Mouse (Mus musculus) embryo, embryonic 10 days (tissue): ENCODE results near the gene Immp2l.
"Not testable (repeated sequence)": the region's sequence is repeated elsewhere in the genome, so short reads cannot be mapped to it uniquely, and the experiment has no call there.

Experiments
- DNase-seq: peaks from one replicate; pipeline ENCODE4 v3.0.0-alpha.2; 2015; ENCODE audit warnings: low spot score

The Immp2l gene

DNA sequence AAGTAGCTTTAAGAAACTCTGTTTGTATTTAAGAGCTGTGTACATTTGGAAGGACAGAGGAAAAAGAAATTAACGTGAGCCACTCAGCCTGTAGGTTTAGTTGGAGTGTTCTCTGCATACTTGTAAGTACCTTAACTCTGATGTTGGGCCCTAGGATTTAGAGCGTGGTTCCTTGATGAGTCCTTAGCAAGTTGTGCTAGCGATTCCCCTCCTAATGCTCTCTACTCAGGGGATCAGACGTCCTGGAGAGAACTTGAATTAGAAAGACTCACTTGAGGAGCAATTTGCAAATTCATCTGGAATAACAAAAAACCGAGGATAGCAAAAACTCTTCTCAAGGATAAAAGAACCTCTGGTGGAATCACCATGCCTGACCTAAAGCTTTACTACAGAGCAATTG lies 835.8 kb downstream of the Immp2l start:
- not testable (repeated sequence) for DNase-seq

DNA sequence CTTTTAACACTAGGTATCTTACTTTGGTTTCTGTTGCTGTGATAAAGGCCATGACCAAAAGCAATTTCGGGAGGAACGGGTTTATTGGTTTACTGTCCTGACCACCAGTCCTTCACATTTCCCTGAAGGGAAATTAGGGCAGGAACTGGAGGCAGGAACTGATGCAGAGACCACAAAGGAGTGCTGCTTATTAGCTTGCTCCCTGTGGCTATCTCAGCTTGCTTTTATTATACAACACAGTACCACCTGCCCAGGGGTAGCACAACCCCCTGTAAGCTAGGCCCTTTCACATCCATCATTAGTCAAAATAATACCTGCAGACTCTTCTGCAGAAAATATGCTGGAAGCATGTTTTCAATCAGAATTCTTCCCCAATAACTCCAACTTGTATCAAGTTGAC lies 844.4 kb downstream of the Immp2l start:
- no peak for DNase-seq

DNA sequence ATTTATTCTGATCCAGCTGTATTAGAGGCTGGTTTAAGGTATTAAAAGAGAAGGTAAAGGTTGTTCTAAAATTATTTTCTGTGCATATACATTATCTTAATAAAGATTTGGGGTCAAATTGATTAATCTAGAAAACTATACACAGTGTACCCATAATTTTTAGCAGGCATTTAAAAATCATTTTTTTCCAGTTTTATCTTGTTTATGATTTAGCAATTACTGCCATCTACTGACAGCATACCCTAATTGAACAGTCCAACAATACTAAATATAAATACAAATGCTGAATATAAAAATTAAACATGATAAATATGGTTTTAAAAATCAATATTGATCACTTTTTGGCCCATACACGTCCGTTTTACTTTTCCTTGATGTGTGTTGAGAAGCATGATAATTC lies 850.1 kb downstream of the Immp2l start:
- no peak for DNase-seq

DNA sequence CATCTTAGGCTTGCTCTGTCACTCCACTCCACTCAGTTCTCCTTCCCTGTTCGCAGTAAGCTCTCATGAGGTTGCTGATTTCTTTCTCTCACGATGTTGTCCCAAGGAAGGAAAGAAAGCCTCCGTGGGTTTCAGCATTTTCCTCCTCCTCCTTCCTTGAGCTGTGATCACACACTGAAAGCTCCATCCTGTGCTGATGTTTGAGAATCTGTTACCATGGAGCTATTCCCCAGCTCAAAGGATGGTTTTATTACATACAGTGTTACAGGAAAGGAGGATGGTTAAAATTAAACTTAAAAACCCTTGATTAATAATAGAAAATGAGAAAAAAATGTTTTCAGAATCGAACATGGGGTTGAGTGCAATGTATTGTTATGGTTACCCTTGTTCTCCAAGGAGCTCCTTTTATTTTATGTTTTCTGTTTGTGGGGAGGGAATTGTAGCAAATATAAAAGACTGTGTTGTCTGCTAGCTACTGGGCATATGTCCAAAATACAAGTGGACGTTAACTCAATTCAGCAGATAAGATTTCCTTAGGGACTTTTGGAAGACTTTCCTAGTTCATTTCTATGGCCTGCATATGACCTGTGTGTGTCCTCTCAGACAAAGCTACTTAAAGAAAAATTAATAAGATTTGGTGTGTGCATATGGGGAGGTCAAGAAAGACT lies 853.5 kb downstream of the Immp2l start:
- DNase-seq = no peak

DNA sequence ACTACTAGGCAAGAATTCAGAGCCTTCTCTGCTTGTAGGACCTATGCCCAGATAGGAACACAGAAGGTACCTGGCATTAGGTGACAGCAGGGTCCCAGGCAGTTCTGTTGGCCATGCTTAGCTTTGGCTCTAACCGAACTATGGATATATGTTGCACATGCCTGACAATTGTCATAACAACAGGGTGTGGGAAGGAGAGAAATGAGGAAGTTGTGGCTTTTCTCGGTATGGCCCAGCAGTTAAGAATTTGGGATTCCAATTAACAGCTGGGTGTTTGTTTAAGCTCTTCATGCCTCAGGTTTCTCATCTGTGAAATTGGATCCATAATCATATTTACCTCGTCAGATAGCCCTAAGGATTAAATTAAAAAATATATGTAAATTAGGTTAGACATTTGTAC lies 854.6 kb downstream of the Immp2l start:
- no peak for DNase-seq

DNA sequence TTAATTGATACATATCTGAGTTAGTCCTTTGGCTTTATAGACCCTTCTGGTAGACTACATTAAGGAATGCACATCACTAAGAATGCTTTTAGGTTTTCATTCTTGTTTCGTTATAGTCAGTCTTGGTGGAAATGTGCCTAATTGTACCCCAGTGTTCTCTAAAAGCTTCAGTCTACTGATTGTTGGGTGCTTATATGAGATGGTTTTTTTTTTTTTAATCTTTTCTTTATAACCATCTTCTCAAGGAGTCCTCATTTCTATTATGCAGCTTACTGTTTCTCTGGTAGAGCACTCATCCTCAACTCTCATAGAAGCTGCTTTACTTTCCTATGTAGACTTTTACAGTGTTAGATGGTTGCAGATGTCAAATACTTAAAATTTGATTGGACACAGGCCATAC lies 855.1 kb downstream of the Immp2l start:
- no peak for DNase-seq

DNA sequence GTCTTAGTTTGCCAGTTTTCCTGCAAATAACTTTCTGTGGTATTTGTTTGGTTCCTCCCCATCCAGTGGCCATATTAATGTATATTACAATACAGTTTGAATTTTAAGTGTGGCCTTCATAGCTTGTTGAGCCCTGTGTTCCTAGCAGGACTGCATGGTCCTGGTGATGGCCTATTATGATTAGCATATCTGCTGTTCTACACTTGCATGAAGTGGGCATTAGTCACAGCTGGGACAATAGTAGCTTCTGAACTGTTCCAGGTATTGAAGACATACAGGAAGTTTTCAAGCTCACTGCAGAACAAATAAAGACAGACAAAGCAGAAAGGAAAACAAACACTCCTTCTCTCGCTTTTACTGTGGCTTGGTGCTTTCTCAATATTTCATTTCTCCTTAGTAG lies 855.5 kb downstream of the Immp2l start:
- no peak for DNase-seq

DNA sequence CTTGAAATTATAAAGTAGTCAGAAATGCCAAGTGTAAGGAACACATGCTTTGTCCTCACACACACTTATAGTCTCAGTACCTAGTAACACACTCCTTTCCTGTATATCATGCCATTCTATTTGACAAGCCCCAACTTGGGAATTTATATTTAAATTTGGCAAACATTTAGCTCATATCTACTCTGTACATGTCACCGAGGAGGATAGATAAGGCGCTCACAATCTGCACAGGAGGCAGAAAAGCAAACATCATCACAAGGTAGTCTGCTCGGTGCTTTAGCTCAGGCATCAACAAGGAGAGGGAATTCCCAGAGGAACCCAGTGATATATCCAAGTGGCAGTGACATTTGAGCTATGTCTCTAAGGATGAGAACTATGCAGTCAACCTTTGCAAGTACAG lies 856.9 kb downstream of the Immp2l start:
- no peak for DNase-seq

DNA sequence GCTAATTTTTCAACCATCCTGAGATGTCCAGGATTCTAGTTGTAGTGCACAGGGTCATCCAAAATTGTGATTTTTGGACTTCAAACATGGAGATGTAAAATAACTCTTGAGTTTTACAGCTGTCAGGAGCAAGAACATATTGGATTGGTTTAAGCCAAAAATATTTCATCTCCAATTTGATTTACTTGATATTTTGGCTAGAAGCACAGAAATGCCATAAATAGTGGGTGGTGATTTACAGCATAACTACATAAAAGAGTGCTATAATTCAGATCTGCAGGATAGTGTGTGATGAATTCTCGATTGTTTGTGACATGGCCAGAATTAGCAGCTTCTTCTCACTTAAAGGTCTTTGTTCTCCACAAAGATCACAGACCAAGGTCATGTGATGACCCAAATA lies 884.1 kb downstream of the Immp2l start:
- DNase-seq = no peak

DNA sequence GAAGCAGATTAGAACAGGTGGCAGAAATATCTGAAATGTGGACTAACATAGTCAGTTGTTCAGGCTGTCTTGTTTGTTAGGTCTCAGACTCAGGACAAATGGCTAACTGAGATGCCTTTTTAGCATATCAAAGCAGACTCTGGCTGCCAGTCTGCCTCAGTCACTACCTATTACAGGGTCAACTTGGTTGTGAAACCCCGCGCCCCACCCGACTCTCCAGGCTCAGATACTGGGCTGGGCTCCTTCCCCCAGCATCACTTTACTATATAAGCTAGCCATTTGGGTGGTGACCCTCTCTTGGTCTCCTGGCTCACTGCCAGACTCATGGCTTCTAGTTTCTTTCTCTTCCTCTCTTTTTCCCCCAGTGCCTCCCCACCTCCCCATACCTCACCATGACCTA lies 887.7 kb downstream of the Immp2l start:
- no peak for DNase-seq

DNA sequence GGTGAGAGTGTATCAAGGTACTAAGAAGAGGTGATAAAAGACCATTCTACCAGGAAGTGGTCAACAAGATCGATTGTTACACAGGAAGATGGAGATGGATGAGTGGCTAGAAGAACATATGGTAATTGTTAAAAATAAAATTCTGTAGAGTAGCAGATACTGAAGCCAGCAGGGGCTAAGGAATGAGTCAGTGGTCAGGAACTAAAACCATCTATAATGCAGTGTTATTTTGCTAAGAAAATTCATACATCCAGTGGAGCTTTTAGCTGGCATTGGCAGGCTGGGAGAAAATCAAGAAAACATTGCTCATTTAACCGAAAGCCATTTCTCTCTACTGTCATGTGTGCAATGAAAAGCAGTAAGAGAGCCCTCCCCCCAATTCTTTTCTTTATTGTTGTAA lies 913.9 kb downstream of the Immp2l start:
- DNase-seq = no peak

DNA sequence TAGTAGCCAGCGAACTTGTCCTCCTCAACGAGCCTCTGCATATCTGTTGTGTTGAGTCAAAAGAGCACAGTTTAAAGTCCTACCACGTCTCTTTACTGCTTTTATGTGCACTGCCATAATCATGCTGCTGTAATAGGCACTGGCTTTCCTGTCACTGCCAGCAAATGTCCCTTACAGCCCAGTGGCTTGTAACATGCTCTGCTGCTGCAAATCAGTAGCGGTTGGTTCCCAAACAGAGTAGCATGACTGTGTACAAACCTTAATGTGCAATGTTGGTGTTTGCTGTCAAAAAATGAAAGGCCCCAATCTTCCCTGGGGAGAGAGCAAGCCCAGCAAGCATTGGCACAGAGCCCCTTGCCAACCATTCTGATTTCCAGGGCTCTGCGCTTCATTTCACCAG lies 918.0 kb downstream of the Immp2l start:
- DNase-seq = no peak

DNA sequence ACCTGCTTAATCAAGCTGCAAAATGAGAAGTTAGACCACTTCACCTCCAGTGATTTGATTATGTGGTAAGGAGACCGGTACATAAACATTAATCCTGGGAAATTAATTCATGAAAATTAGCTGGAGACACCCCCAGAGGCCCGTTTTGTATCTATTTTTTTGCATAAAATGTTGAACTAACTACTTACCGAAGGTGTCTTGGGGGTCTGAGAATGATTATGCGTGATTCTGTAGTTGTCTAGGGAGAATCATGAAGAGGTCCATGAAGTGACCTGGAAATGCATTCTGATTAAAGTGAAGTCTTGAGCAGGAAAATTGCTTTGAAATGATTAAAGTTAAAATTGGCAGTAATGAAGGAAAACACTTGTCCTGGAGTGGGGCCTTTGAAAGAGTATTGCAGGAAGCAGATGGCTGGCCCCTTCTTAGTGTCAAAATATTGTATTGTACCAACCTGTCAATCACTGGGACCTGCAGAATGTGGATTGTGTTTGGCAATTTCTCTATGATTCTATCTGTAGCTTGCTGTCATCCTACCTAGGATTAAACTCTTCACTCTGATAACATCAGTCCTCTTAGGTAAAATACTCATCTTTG lies 920.3 kb downstream of the Immp2l start:
- DNase-seq = no peak

DNA sequence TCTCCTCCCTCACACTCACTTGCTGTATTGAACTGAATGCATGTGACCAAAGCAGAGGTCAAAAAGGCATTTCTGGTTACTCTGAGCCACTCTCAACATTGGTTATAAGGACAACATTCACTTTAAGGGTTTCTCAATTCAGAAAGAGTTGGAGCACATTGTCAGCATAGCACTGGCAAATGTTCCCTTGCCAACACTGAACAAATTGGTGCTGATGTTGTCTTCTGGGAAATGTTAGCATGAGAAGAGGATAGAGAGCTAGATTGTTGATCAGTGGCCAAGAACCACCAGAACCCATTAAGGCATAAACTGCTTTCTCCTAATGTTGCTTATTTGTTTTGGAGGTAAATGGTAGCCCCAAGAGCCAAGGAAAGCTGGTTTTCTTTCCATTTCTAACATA lies 922.6 kb downstream of the Immp2l start:
- no peak for DNase-seq

DNA sequence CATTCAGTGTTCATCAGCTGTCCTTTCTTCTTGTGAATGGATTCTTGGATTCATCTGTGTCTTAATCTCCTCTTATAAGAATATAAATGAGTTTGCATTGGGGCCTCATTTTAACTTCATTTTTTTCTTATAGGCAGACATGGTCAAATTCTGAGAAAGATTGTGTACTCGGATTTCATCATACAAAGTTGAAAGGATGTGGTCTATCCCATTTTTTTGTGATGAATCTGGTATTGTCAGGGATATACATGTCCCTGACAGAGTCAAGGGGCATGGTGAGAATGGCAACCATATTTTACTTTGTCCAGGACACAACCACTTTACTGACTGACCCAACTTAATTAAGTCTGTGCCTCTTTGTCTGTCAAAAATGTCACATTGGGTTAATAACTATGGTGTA lies 925.5 kb downstream of the Immp2l start:
- no peak for DNase-seq

DNA sequence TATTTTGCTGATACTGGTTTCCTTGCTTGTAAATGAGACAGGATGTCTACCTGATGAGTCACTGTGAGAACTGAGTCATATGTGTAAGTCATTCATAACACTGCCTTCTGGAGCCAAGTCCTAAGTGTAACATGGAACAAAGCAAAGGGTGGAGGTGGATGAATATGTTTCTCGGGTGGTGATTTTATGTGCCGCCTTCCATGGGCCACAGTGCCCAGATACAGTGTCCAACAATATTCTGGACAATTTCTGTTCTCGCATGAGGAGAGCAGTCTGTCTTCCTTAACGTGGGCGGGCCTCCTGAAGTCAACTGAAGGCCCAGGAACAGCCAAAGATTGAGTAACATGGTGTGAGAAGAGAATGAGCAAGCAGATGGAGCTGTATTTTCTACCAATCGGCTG lies 926.0 kb downstream of the Immp2l start:
- no peak for DNase-seq

DNA sequence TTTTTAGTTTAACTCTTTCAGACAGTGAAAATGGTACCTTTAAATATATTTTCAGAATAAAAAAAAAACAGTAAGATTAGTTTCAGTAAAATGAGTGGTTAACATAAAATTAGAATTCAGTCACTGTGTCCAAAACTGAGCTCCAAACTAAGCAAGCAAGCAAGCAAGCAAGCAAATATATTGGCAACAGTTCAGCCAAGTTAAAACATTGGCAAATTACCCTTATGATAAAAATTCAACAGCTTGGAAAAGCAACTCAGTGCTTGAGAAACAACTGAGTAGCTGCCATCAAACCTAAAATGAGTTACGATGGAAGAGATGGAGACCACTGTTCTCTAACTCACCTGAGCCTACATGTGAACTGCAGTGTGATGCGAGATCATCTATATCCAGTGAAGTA lies 926.8 kb downstream of the Immp2l start:
- DNase-seq = no peak

DNA sequence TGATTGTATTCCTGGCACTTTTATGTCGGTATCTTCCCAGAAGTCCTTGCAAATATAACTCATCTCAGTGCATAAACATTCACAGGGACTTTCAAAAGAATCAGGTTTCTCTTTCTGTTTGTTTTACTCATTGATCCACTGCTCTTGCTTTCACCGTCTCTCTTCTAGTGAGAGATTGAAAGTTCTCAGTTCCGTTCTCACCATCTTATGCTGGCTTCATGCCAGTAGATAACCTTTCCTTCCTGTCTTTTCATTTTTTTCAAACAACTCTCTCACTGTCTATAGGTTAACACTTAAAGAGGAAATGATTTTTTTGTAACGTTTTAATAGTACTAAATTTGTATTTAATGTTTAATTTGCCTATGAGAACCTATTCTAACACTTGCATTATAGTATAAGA lies 937.1 kb downstream of the Immp2l start:
- DNase-seq = no peak

DNA sequence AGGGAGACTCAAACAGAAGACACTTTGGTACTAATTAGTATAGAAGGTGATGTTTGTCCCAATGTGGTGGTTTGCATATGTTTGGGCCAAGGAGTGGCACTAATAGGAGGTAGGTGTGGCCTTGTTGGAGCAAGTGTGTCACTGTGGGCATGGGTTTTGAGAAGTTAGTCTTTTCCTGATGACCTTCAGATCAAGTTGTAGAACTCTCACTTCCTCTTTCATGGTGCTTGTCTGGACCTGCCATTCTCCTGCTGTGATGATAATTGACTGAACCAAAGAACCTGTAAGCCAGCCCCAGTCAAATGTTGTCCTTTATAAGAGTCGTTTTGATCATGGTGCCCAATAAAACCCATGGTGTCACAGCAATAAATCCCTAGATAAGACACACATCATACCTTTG lies 967.5 kb downstream of the Immp2l start:
- no peak for DNase-seq
